Mouse (Mus musculus): Measurements from ENCODE around the gene Pfpl. TPM values are rescaled to one million over a fixed set of nuclear protein-coding genes. Genes with fewer than 3 reads are reported as not detected.

Gene Pfpl
- polyA plus RNA-seq (2012; rRNA removed), result not detected in 2 replicates

GRCm38 (mm10) chr19:12427605-12428004 is at the start of gene Pfpl:
Gene Pfpl, plus strand, starts transcription at chr19:12427905.
- no peak within 1 kb of the TSS for H3K27ac ChIP-seq (ENCODE audit: insufficient read depth, low read length)
- DNase-seq, result no peak
- WGBS, result 90% methylated on average over 6 of the region's 6 CpGs
- no peak within 1 kb of the TSS for H3K4me3 ChIP-seq (replicated peaks; ENCODE audit: insufficient read depth, low read depth, low read length)
- H3K4me1 ChIP-seq (ENCODE audit: control insufficient read depth, insufficient read depth, low read length), result no peaks in the 10 kb centered on the region
- no peaks in the 10 kb centered on the region for H3K27me3 ChIP-seq (ENCODE audit: control insufficient read depth, insufficient read depth, low read length)
- TF ChIP-seq CTCF (IDR thresholded peaks at IDR 0.05; ENCODE audit: borderline replicate concordance, insufficient read depth, low read depth, low read length), result no peak
- TF ChIP-seq POLR2A (IDR thresholded peaks at IDR 0.05; ENCODE audit: borderline replicate concordance, insufficient read depth, low read length), result no peak

- no peak within 1 kb of the TSS for H3K27ac ChIP-seq (ENCODE audit: insufficient read depth, low read length)
- no peaks in the 10 kb centered on the region for H3K27me3 ChIP-seq (ENCODE audit: control insufficient read depth, insufficient read depth, low read length)
- 80% methylated on average over 2 of the region's 2 CpGs for WGBS
- H3K4me1 ChIP-seq (ENCODE audit: control insufficient read depth, insufficient read depth, low read length), result no peaks in the 10 kb centered on the region
- no peak for DNase-seq
- TF ChIP-seq CTCF (IDR thresholded peaks at IDR 0.05; ENCODE audit: borderline replicate concordance, insufficient read depth, low read depth, low read length) (no peak), POLR2A (IDR thresholded peaks at IDR 0.05; ENCODE audit: borderline replicate concordance, insufficient read depth, low read length) (no peak)
- no peak within 1 kb of the TSS for H3K4me3 ChIP-seq (replicated peaks; ENCODE audit: insufficient read depth, low read depth, low read length)
Measured at GRCm38 (mm10) chr19:12386979-12387378, 40.7 kb upstream of the Pfpl start, which contains the start of gene Olfr1440. Gene Olfr1440, plus strand, starts transcription at chr19:12387279.

DNA sequence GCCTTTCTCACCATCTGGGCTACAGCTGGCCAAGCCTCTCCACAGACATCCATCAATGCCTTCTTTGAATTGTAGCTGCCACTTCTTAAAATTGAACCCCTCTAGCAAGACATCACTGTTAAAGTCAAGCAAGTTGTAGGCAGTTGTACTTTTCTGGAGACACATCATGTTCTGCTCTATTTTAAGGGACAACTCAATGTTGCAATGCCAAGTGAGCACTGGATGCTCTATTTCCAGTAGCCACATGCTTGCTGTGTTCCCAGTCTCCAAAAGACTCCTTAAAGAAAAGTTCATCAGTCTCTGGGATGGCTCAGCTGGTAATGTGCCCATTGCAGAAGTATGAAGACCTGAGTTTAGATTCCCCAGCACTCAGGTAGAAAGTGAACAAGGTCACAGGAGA is 14.0 kb upstream of the Pfpl start:
- H3K27me3 ChIP-seq (ENCODE audit: control insufficient read depth, insufficient read depth, low read length), result no peaks in the 10 kb centered on the region
- no peak for DNase-seq

GRCm38 (mm10) chr19:12417361-12417760 is 10.3 kb upstream of the Pfpl start, which contains the start of gene Olfr1441:
Gene Olfr1441, plus strand, starts transcription at chr19:12417433.
- Histone ChIP-seq H3K4me3 (replicated peaks; ENCODE audit: insufficient read depth, low read depth, low read length) (no peak within 1 kb of the TSS), H3K4me1 (ENCODE audit: control insufficient read depth, insufficient read depth, low read length) (no peaks in the 10 kb centered on the region), H3K27me3 (ENCODE audit: control insufficient read depth, insufficient read depth, low read length) (no peaks in the 10 kb centered on the region), H3K27ac (ENCODE audit: insufficient read depth, low read length) (no peak within 1 kb of the TSS)
- TF ChIP-seq POLR2A (IDR thresholded peaks at IDR 0.05; ENCODE audit: borderline replicate concordance, insufficient read depth, low read length) (no peak), CTCF (IDR thresholded peaks at IDR 0.05; ENCODE audit: borderline replicate concordance, insufficient read depth, low read depth, low read length) (no peak)
- no peak for DNase-seq

More for the DNA sequence above, 14.0 kb upstream of the Pfpl start:
- no peak overlapping the region for H3K27ac ChIP-seq (ENCODE audit: insufficient read depth, low read length)
- TF ChIP-seq CTCF (IDR thresholded peaks at IDR 0.05; ENCODE audit: borderline replicate concordance, insufficient read depth, low read depth, low read length), result no peak
- no peak for TF ChIP-seq POLR2A (IDR thresholded peaks at IDR 0.05; ENCODE audit: borderline replicate concordance, insufficient read depth, low read length)
- no peaks in the 10 kb centered on the region for H3K4me1 ChIP-seq (ENCODE audit: control insufficient read depth, insufficient read depth, low read length)
- no peak overlapping the region for H3K4me3 ChIP-seq (replicated peaks; ENCODE audit: insufficient read depth, low read depth, low read length)

- WGBS, result 79% methylated on average over 3 of the region's 3 CpGs
- TF ChIP-seq POLR2A (IDR thresholded peaks at IDR 0.05; ENCODE audit: borderline replicate concordance, insufficient read depth, low read length), result no peak
- TF ChIP-seq CTCF (IDR thresholded peaks at IDR 0.05; ENCODE audit: borderline replicate concordance, insufficient read depth, low read depth, low read length), result no peak
- Histone ChIP-seq H3K4me1 (ENCODE audit: control insufficient read depth, insufficient read depth, low read length) (no peaks in the 10 kb centered on the region), H3K4me3 (replicated peaks; ENCODE audit: insufficient read depth, low read depth, low read length) (no peak overlapping the region), H3K27me3 (ENCODE audit: control insufficient read depth, insufficient read depth, low read length) (no peaks in the 10 kb centered on the region), H3K27ac (ENCODE audit: insufficient read depth, low read length) (no peak overlapping the region)
- DNase-seq, result no peak
Measured at GRCm38 (mm10) chr19:12418312-12418711, 9.4 kb upstream of the Pfpl start.

DNA sequence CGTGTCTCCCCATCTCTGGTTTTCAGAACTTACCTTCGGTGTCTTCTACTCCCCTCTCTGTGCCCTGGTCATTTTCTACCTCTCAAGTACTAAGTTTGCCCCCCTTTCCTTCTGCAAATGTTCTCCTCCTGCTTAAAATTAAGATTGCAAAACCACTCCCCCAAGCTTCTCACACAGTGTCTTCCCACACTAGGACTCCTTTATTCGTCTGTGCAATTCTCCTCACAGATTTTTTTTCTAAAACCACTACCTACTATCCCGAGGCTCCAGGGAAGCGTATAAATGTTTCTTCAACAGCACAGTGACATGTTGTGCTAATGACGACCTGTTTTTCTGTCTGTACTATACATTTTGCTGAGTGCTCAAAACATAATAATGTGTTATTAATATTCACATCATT is 7.2 kb upstream of the Pfpl start:
- no peaks in the 10 kb centered on the region for H3K4me1 ChIP-seq (ENCODE audit: control insufficient read depth, insufficient read depth, low read length)
- TF ChIP-seq POLR2A (IDR thresholded peaks at IDR 0.05; ENCODE audit: borderline replicate concordance, insufficient read depth, low read length) (no peak), CTCF (IDR thresholded peaks at IDR 0.05; ENCODE audit: borderline replicate concordance, insufficient read depth, low read depth, low read length) (no peak)
- WGBS, result 62% methylated on average over 6 of the region's 6 CpGs
- no peaks in the 10 kb centered on the region for H3K27me3 ChIP-seq (ENCODE audit: control insufficient read depth, insufficient read depth, low read length)
- no peak for DNase-seq
- H3K27ac ChIP-seq (ENCODE audit: insufficient read depth, low read length), result no peak overlapping the region
- H3K4me3 ChIP-seq (replicated peaks; ENCODE audit: insufficient read depth, low read depth, low read length), result no peak overlapping the region

GRCm38 (mm10) chr19:12421680-12422079 is 6.0 kb upstream of the Pfpl start:
- H3K4me1 ChIP-seq (ENCODE audit: control insufficient read depth, insufficient read depth, low read length), result no peaks in the 10 kb centered on the region
- no peak overlapping the region for H3K4me3 ChIP-seq (replicated peaks; ENCODE audit: insufficient read depth, low read depth, low read length)
- no peak for DNase-seq
- no peak for TF ChIP-seq POLR2A (IDR thresholded peaks at IDR 0.05; ENCODE audit: borderline replicate concordance, insufficient read depth, low read length)
- TF ChIP-seq CTCF (IDR thresholded peaks at IDR 0.05; ENCODE audit: borderline replicate concordance, insufficient read depth, low read depth, low read length), result no peak
- WGBS, result 76% methylated on average over 1 of the region's 1 CpGs
- H3K27ac ChIP-seq (ENCODE audit: insufficient read depth, low read length), result no peak overlapping the region
- no peaks in the 10 kb centered on the region for H3K27me3 ChIP-seq (ENCODE audit: control insufficient read depth, insufficient read depth, low read length)

- Histone ChIP-seq H3K4me1 (ENCODE audit: control insufficient read depth, insufficient read depth, low read length) (no peaks in the 10 kb centered on the region), H3K4me3 (replicated peaks; ENCODE audit: insufficient read depth, low read depth, low read length) (no peak overlapping the region), H3K27ac (ENCODE audit: insufficient read depth, low read length) (no peak overlapping the region), H3K27me3 (ENCODE audit: control insufficient read depth, insufficient read depth, low read length) (no peaks in the 10 kb centered on the region)
- WGBS, result 90% methylated on average over 5 of the region's 5 CpGs
- no peak for DNase-seq
- TF ChIP-seq POLR2A (IDR thresholded peaks at IDR 0.05; ENCODE audit: borderline replicate concordance, insufficient read depth, low read length), result no peak
- TF ChIP-seq CTCF (IDR thresholded peaks at IDR 0.05; ENCODE audit: borderline replicate concordance, insufficient read depth, low read depth, low read length), result no peak
Measured at GRCm38 (mm10) chr19:12427101-12427500, 604 bp upstream of the Pfpl start.

All from cerebellum, adult 2 months (tissue).